Mouse (Mus musculus) cerebellum, adult 9-11 months (tissue): ENCODE data around the gene Olfr715.
"Not testable (repeated sequence)": the region's sequence is repeated elsewhere in the genome, so short reads cannot be mapped to it uniquely, and the experiment has no call there.

Experiments
- DNase-seq: peaks from one replicate; pipeline ENCODE4 v3.0.0; 2022

The Olfr715 gene

DNA sequence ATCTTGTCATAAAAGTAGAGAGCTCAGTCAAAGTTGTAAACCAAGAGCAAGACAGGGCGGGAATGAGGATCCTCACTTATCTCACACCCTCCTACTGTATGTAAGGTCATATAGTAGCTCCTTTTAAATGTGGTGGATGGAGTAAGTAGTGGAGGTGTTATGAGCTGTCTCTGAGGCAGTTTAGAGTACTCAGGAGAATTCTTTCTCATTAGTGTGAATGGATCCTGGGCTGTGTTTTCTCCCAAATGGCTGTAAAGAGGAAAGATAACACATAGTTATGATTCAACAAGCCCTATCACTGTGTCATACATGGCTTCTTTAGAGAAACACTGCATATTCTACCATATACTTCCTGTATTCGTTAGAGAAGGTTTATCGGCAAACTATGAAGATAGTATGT is at the start of gene Olfr715:
TSS of gene Olfr715 (minus strand) at position 101 of the 400 bp plus-strand sequence.
- not testable (repeated sequence) for DNase-seq

DNA sequence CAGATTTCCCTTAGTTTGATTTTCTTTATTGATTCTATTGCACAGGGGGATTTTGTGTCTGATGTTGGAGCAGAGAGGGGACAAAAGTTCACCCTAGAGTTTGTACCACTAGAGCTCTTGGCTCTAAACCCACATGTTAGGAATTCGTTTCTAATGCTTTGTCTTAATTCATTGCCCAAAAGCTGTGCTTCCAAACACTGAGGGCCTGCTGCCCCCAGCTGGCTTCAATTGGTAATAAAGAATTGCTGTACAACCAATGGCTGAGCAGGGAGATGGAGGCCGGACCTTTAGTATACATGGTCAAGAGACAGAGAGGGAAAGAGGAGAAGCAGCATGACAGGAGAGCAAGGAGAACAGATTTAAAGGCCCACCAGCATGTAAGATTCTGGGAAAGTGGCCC is 49.5 kb upstream of the Olfr715 start:
- no peak for DNase-seq

DNA sequence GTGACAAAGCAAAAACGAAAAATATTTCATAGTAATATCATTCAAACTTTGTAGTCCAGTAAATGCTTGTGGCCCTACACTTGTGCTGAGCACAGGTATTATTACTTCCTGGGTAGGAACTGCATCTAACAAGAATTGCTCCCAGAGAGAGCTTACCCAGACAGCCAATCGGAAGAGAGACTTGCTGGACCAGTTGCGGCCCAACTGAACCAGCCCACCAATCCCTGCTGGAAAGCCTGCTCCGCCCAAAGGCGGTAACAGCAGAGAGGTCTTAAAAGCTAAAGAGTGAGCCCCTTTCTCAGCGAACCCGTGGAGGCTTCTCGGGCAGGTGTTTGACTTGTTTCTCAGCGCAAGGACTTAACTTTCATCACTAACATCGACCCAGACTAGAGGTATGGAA is 35.8 kb upstream of the Olfr715 start, which contains the start of gene Nlrp14:
TSS of gene Nlrp14 (plus strand) at position 301 of the 400 bp plus-strand sequence.
- no peak for DNase-seq

DNA sequence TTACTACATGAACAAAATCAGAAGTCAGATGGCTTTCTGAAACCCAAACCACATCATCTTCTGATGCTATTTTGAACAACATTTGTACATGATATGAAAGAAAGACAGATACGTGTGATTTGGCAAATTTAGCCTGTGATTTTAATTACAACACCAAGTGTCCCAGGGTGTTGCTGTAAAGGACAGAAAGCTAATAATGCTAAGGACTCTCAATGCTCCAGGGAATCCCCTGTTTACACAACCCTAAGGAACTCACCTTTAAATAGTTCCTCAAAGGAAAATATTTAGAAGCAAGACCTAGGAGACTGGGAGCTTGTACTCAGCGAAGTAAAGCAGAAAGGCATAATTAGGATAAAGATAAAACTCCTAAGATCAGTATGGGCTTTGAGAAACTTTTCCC is 7.1 kb upstream of the Olfr715 start, which contains the start of gene Olfr716:
TSS of gene Olfr716 (plus strand) at position 301 of the 400 bp plus-strand sequence.
- not testable (repeated sequence) for DNase-seq

DNA sequence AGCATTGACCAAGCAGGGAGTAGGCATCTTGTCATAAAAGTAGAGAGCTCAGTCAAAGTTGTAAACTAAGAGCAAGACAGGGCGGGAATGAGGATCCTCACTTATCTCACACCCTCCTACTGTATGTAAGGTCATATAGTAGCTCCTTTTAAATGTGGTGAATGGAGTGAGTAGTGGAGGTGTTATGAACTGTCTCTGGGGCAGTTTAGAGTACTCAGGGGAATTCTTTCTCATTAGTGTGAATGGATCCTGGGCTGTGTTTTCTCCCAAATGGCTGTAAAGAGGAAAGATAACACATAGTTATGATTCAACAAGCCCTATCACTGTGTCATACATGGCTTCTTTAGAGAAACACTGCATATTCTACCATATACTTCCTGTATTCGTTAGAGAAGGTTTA is 20.6 kb downstream of the Olfr715 start, which contains the start of gene Olfr715b:
TSS of gene Olfr715b (minus strand) at position 101 of the 400 bp plus-strand sequence.
- not testable (repeated sequence) for DNase-seq

DNA sequence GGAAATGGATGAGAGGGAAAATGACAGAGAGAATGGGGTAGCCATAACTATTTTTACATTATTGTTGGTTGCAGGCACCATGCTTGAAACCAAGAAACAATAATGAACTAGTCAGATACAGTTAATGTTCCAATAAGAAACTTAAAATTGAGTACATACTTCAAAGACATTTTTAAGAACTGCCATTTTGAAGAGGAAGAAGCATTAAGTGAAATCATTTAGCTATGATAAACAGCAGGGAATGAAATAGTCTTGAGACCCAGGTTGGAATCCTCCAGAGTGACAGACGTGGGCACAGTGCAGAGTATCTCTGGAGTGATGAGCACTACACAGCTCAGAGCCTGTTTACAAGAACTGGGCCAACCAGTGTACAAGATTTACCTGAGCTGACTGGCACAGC is 38.0 kb downstream of the Olfr715 start, which contains the start of gene Olfr17:
TSS of gene Olfr17 (plus strand) at position 301 of the 400 bp plus-strand sequence.
- no peak for DNase-seq
